Mouse (Mus musculus): Measurements from ENCODE around the gene Arhgap22. TPM values are rescaled to one million over a fixed set of nuclear protein-coding genes. Genes with fewer than 3 reads are reported as not detected.

Arhgap22 gene
- 1 to 10 TPM in 1 of 2 experiments, under 1 TPM in 1; 0.86 to 2.1 TPM for total RNA-seq (2021)
- long read RNA-seq, experiment 1, partial matches to known transcripts = 0 of 1 reads
- long read RNA-seq, experiment 1, other reads (novel, unspliced or antisense) = 1 of 1 reads
- long read RNA-seq, experiment 2, partial matches to known transcripts = 0 of 1 reads
- long read RNA-seq, experiment 2, other reads (novel, unspliced or antisense) = 1 of 1 reads

- intact Hi-C loops (cut with DNase I; ENCODE audit: low total_unique reads) = loop anchor here (2.0 to 5.0 kb wide), 2 partner anchors 89 to 158 kb away; no protein-coding TSS in a partner anchor
- DNase-seq = peak; percentile 89
These were observed at the start of gene Arhgap22 for GRCm38 (mm10) chr14:33213823-33214766. Gene Arhgap22, plus strand, starts transcription at chr14:33214026.

- intact Hi-C loops (cut with DNase I; ENCODE audit: low total_unique reads) = no loop called here
- no peak for DNase-seq
These were observed 45.1 kb upstream of the Arhgap22 start for GRCm38 (mm10) chr14:33168750-33169149.

GRCm38 (mm10) chr14:33171942-33172341 is 41.9 kb upstream of the Arhgap22 start:
- DNase-seq = no peak
- intact Hi-C loops (cut with DNase I; ENCODE audit: low total_unique reads) = no loop called here

GRCm38 (mm10) chr14:33175059-33175821 is 38.6 kb upstream of the Arhgap22 start:
- no peak for DNase-seq
- intact Hi-C loops (cut with DNase I; ENCODE audit: low total_unique reads) = no loop called here

GRCm38 (mm10) chr14:33180102-33180501 is 33.7 kb upstream of the Arhgap22 start:
- DNase-seq = no peak
- intact Hi-C loops (cut with DNase I; ENCODE audit: low total_unique reads) = no loop called here

- intact Hi-C loops (cut with DNase I; ENCODE audit: low total_unique reads) = no loop called here
- DNase-seq = no peak
These were observed 28.6 kb upstream of the Arhgap22 start, which contains the start of gene Wdfy4 for GRCm38 (mm10) chr14:33185068-33185800. Gene Wdfy4, minus strand, starts transcription at chr14:33185508.

GRCm38 (mm10) chr14:33187201-33187600 is 26.6 kb upstream of the Arhgap22 start:
- DNase-seq = no peak
- intact Hi-C loops (cut with DNase I; ENCODE audit: low total_unique reads) = no loop called here

GRCm38 (mm10) chr14:33189230-33189629 is 24.6 kb upstream of the Arhgap22 start:
- intact Hi-C loops (cut with DNase I; ENCODE audit: low total_unique reads) = no loop called here
- DNase-seq = no peak

GRCm38 (mm10) chr14:33189849-33190423 is 23.9 kb upstream of the Arhgap22 start:
- intact Hi-C loops (cut with DNase I; ENCODE audit: low total_unique reads) = no loop called here
- DNase-seq = no peak

GRCm38 (mm10) chr14:33190646-33191045 is 23.2 kb upstream of the Arhgap22 start:
- intact Hi-C loops (cut with DNase I; ENCODE audit: low total_unique reads) = no loop called here
- DNase-seq = no peak

- intact Hi-C loops (cut with DNase I; ENCODE audit: low total_unique reads) = no loop called here
- DNase-seq = no peak
These were observed 20.1 kb upstream of the Arhgap22 start for GRCm38 (mm10) chr14:33193762-33194161.

GRCm38 (mm10) chr14:33194241-33194640 is 19.6 kb upstream of the Arhgap22 start:
- no peak for DNase-seq

GRCm38 (mm10) chr14:33202161-33202560 is 11.7 kb upstream of the Arhgap22 start:
- DNase-seq = no peak
- intact Hi-C loops (cut with DNase I; ENCODE audit: low total_unique reads) = no loop called here

More at GRCm38 (mm10) chr14:33194241-33194640, 19.6 kb upstream of the Arhgap22 start:
- intact Hi-C loops (cut with DNase I; ENCODE audit: low total_unique reads) = no loop called here

GRCm38 (mm10) chr14:33202885-33203284 is 10.9 kb upstream of the Arhgap22 start:
- intact Hi-C loops (cut with DNase I; ENCODE audit: low total_unique reads) = no loop called here

GRCm38 (mm10) chr14:33203777-33204176 is 10.0 kb upstream of the Arhgap22 start:
- no peak for DNase-seq
- intact Hi-C loops (cut with DNase I; ENCODE audit: low total_unique reads) = no loop called here

More at GRCm38 (mm10) chr14:33202885-33203284, 10.9 kb upstream of the Arhgap22 start:
- no peak for DNase-seq

GRCm38 (mm10) chr14:33205280-33205965 is 8.4 kb upstream of the Arhgap22 start:
- no peak for DNase-seq
- intact Hi-C loops (cut with DNase I; ENCODE audit: low total_unique reads) = no loop called here

- DNase-seq = no peak
- intact Hi-C loops (cut with DNase I; ENCODE audit: low total_unique reads) = no loop called here
These were observed 6.8 kb upstream of the Arhgap22 start for GRCm38 (mm10) chr14:33207011-33207410.

- intact Hi-C loops (cut with DNase I; ENCODE audit: low total_unique reads) = no loop called here
- no peak for DNase-seq
These were observed 5.5 kb upstream of the Arhgap22 start for GRCm38 (mm10) chr14:33208331-33208730.
